Mouse (Mus musculus) embryonic facial prominence, embryonic 12.5 days (tissue): Measurements from ENCODE around the gene Ifitm5. TPM values are rescaled to one million over a fixed set of nuclear protein-coding genes. Genes with fewer than 3 reads are reported as not detected.
"Not testable (repeated sequence)": the region's sequence is repeated elsewhere in the genome, so short reads cannot be mapped to it uniquely, and the experiment has no call there.

Experiments used
- ATAC-seq: fragments of 200-750 bp; cut with Nextera tagmentation; 2 replicates; pipeline ENCODE4 v1.8.0; 2017; ENCODE audit not compliant: insufficient number of reproducible peaks, insufficient read depth, low FRiP score, low TSS enrichment
- H3K27ac ChIP-seq: fragments of 300-500 bp; sonication (generic); 2 replicates; pipeline ENCODE4 v1.5.1; 2016; ENCODE audit warnings: mild to moderate bottlenecking
- H3K27me3 ChIP-seq: fragments of 300-500 bp; sonication (generic); 2 replicates; pipeline ENCODE4 v1.6.1; 2016; ENCODE audit warnings: mild to moderate bottlenecking, moderate library complexity
- H3K36me3 ChIP-seq: fragments of 300-500 bp; sonication (generic); 2 replicates; pipeline ENCODE4 v1.6.1; 2016; ENCODE audit warnings: mild to moderate bottlenecking
- H3K4me1 ChIP-seq: fragments of 300-500 bp; sonication (generic); 2 replicates; pipeline ENCODE4 v1.6.1; 2016
- H3K4me2 ChIP-seq: fragments of 300-500 bp; sonication (generic); replicated peaks from 2 replicates; pipeline ENCODE4 v1.6.1; 2016; ENCODE audit warnings: mild to moderate bottlenecking, moderate library complexity
- H3K4me3 ChIP-seq: fragments of 300-500 bp; sonication (generic); 2 replicates; pipeline ENCODE4 v1.5.1; 2016; ENCODE audit warnings: mild to moderate bottlenecking
- H3K9ac ChIP-seq: fragments of 300-500 bp; sonication (generic); 2 replicates; pipeline ENCODE4 v1.6.1; 2016; ENCODE audit warnings: mild to moderate bottlenecking, moderate library complexity
- H3K9me3 ChIP-seq: fragments of 300-500 bp; sonication (generic); 2 replicates; pipeline ENCODE4 v1.6.1; 2016; ENCODE audit warnings: mild to moderate bottlenecking, moderate library complexity
- WGBS: fragments of 180-500 bp; shearing (Covaris S2); methylation state at CpG from one replicate; pipeline ENCODE4 v1.1.7; 2016; 5-methylcytosine and 5-hydroxymethylcytosine counted together
- polyA plus RNA-seq: library from polyadenylated mRNA; unstranded; fragments of >200 nt; fragmentation: Nextera tagmentation; extraction: Ambion mirVana; gene quantifications from 2 replicates; pipeline ENCODE4 v1.2.1, GENCODE M21; 2016

Ifitm5 gene
- polyA plus RNA-seq, 1 experiment from 2014 or later: 4.5 TPM

- Histone ChIP-seq H3K9ac (no peak overlapping the region), H3K27ac (no peak overlapping the region), H3K4me3 (no peak overlapping the region), H3K27me3 (no peaks in the 10 kb centered on the region), H3K4me2 (no peak overlapping the region), H3K4me1 (peaks cover 20% of the 10 kb centered on the region), H3K9me3 (no peaks in the 10 kb centered on the region), H3K36me3 (no peaks in the 10 kb centered on the region)
- WGBS: 27% methylated on average over 3 of the region's 3 CpGs
- ATAC-seq: no peak
Observed at GRCm38 (mm10) chr7:140975465-140975864, 25.4 kb upstream of the Ifitm5 start.

GRCm38 (mm10) chr7:140974940-140975339, 24.8 kb upstream of the Ifitm5 start:
- 14% methylated on average over 9 of the region's 9 CpGs for WGBS
- no peaks in the 10 kb centered on the region for H3K9me3 ChIP-seq
- H3K4me2 ChIP-seq: no peak overlapping the region
- H3K27me3 ChIP-seq: no peaks in the 10 kb centered on the region
- H3K9ac ChIP-seq: no peak overlapping the region
- peaks cover 20% of the 10 kb centered on the region for H3K4me1 ChIP-seq
- H3K4me3 ChIP-seq: no peak overlapping the region
- no peak for ATAC-seq
- H3K36me3 ChIP-seq: no peaks in the 10 kb centered on the region
- no peak overlapping the region for H3K27ac ChIP-seq

GRCm38 (mm10) chr7:140973396-140974165, 23.5 kb upstream of the Ifitm5 start:
- H3K27me3 ChIP-seq: no peaks in the 10 kb centered on the region
- peaks cover 20% of the 10 kb centered on the region for H3K4me1 ChIP-seq
- no peak overlapping the region for H3K9ac ChIP-seq
- H3K4me3 ChIP-seq: no peak overlapping the region
- no peaks in the 10 kb centered on the region for H3K9me3 ChIP-seq
- no peak for ATAC-seq
- H3K27ac ChIP-seq: 0 out of 2 replicates have a peak overlapping the region, but pooled peaks have one; percentile 47
- no peak overlapping the region for H3K4me2 ChIP-seq
- 32% methylated on average over 14 of the region's 14 CpGs for WGBS
- no peaks in the 10 kb centered on the region for H3K36me3 ChIP-seq

GRCm38 (mm10) chr7:140971479-140972171, 21.5 kb upstream of the Ifitm5 start:
- Histone ChIP-seq H3K4me1 (peaks cover 27% of the 10 kb centered on the region), H3K36me3 (no peaks in the 10 kb centered on the region), H3K27ac (no peak overlapping the region), H3K4me3 (no peak overlapping the region), H3K27me3 (no peaks in the 10 kb centered on the region), H3K9ac (no peak overlapping the region), H3K4me2 (no peak overlapping the region), H3K9me3 (no peaks in the 10 kb centered on the region)
- peak; percentile 25; the same call in 1 of the 2 replicates for ATAC-seq
- WGBS: 70% methylated on average over 8 of the region's 8 CpGs

- Histone ChIP-seq H3K9ac (no peak overlapping the region), H3K4me1 (peaks cover 27% of the 10 kb centered on the region), H3K9me3 (no peaks in the 10 kb centered on the region), H3K27me3 (no peaks in the 10 kb centered on the region), H3K36me3 (no peaks in the 10 kb centered on the region), H3K27ac (no peak overlapping the region), H3K4me2 (no peak overlapping the region), H3K4me3 (no peak overlapping the region)
- WGBS: 45% methylated on average over 7 of the region's 7 CpGs
- ATAC-seq: 0 out of 2 replicates have a peak, but pooled peaks have one; percentile 45
Observed at GRCm38 (mm10) chr7:140970931-140971330, 20.8 kb upstream of the Ifitm5 start.

- H3K27ac ChIP-seq, H3K9me3 ChIP-seq, H3K4me2 ChIP-seq, H3K4me3 ChIP-seq, H3K9ac ChIP-seq, ATAC-seq, H3K27me3 ChIP-seq, H3K36me3 ChIP-seq: not testable (repeated sequence)
- WGBS: 27% methylated on average over 3 of the region's 3 CpGs
- H3K4me1 ChIP-seq: peaks cover 20% of the 10 kb centered on the region
Observed at GRCm38 (mm10) chr7:140968710-140969109, 18.6 kb upstream of the Ifitm5 start.

- no peaks in the 10 kb centered on the region for H3K27me3 ChIP-seq
- WGBS: 7% methylated on average over 14 of the region's 14 CpGs
- no peaks in the 10 kb centered on the region for H3K9me3 ChIP-seq
- peaks cover 14% of the 10 kb centered on the region; the same call in 1 of the 2 replicates for H3K4me1 ChIP-seq
- H3K4me3 ChIP-seq: no peak overlapping the region
- H3K9ac ChIP-seq: no peak overlapping the region
- peak overlapping the region; percentile 42; the same call in 1 of the 2 replicates for H3K27ac ChIP-seq
- H3K36me3 ChIP-seq: no peaks in the 10 kb centered on the region
- peak; percentile 58; the same call in 1 of the 2 replicates for ATAC-seq
- peak overlapping the region; percentile 30; the same call in 1 of the 2 replicates for H3K4me2 ChIP-seq
Observed at GRCm38 (mm10) chr7:140967862-140968591, 17.9 kb upstream of the Ifitm5 start.

- whole genome bisulfite sequencing: 86% methylated on average over 4 of the region's 4 CpGs
- peak within 1 kb of the TSS; percentile 30; the same call in 1 of the 2 replicates for H3K4me2 ChIP-seq
- H3K27ac ChIP-seq: peak within 1 kb of the TSS; percentile 42; the same call in 1 of the 2 replicates
- H3K9ac ChIP-seq: no peak within 1 kb of the TSS
- no peaks in the 10 kb centered on the region for H3K36me3 ChIP-seq
- H3K4me3 ChIP-seq: no peak within 1 kb of the TSS
- no peak for ATAC-seq
- H3K27me3 ChIP-seq: no peaks in the 10 kb centered on the region
- peaks cover 14% of the 10 kb centered on the region; the same call in 1 of the 2 replicates for H3K4me1 ChIP-seq
- H3K9me3 ChIP-seq: no peaks in the 10 kb centered on the region
Observed at GRCm38 (mm10) chr7:140966921-140967320, 16.8 kb upstream of the Ifitm5 start, which contains the start of gene Ifitm1. Gene Ifitm1, plus strand, starts transcription at chr7:140967221.

GRCm38 (mm10) chr7:140962733-140963132, 12.6 kb upstream of the Ifitm5 start:
- Histone ChIP-seq H3K4me3 (no peak overlapping the region), H3K36me3 (no peaks in the 10 kb centered on the region), H3K27me3 (no peaks in the 10 kb centered on the region), H3K4me1 (peaks cover 6% of the 10 kb centered on the region; the same call in 1 of the 2 replicates), H3K4me2 (no peak overlapping the region), H3K9me3 (no peaks in the 10 kb centered on the region), H3K9ac (no peak overlapping the region), H3K27ac (no peak overlapping the region)
- no peak for ATAC-seq
- 63% methylated on average over 2 of the region's 2 CpGs for WGBS

- whole genome bisulfite sequencing: 54% methylated on average over 2 of the region's 2 CpGs
- H3K36me3 ChIP-seq: no peaks in the 10 kb centered on the region
Observed at GRCm38 (mm10) chr7:140961416-140961815, 11.3 kb upstream of the Ifitm5 start.

GRCm38 (mm10) chr7:140960026-140960425, 9.9 kb upstream of the Ifitm5 start:
- H3K4me1 ChIP-seq: peaks cover 7% of the 10 kb centered on the region; the same call in 1 of the 2 replicates
- 74% methylated on average over 5 of the region's 5 CpGs for WGBS
- ATAC-seq: no peak
- H3K4me2 ChIP-seq: no peak overlapping the region
- H3K27ac ChIP-seq: no peak overlapping the region
- H3K4me3 ChIP-seq: no peak overlapping the region
- H3K27me3 ChIP-seq: no peaks in the 10 kb centered on the region
- H3K9ac ChIP-seq: no peak overlapping the region
- H3K36me3 ChIP-seq: no peaks in the 10 kb centered on the region
- no peaks in the 10 kb centered on the region for H3K9me3 ChIP-seq

More at GRCm38 (mm10) chr7:140961416-140961815, 11.3 kb upstream of the Ifitm5 start:
- no peaks in the 10 kb centered on the region for H3K27me3 ChIP-seq
- H3K4me3 ChIP-seq: no peak overlapping the region
- no peak overlapping the region for H3K4me2 ChIP-seq
- H3K4me1 ChIP-seq: peaks cover 3% of the 10 kb centered on the region; the same call in 1 of the 2 replicates
- no peak overlapping the region for H3K9ac ChIP-seq
- ATAC-seq: no peak
- H3K27ac ChIP-seq: no peak overlapping the region
- no peaks in the 10 kb centered on the region for H3K9me3 ChIP-seq
